Mouse (Mus musculus) intestine, postnatal 0 days (tissue): ENCODE data around the gene 4930579F01Rik. TPM values are rescaled to one million over a fixed set of nuclear protein-coding genes. Genes with fewer than 3 reads are reported as not detected.

Experiments used
- ATAC-seq: fragments of 200-750 bp; cut with Nextera tagmentation; 2 replicates; pipeline ENCODE4 v1.8.0; 2017; ENCODE audit warnings: mild to moderate bottlenecking, moderate TSS enrichment, moderate library complexity
- H3K27ac ChIP-seq: fragments of 300-500 bp; sonication (generic); 2 replicates; pipeline ENCODE4 v1.5.1; 2014; ENCODE audit warnings: mild to moderate bottlenecking, low read depth, low read length, moderate library complexity
- H3K27me3 ChIP-seq: fragments of 300-500 bp; sonication (generic); replicated peaks from 2 replicates; pipeline ENCODE4 v1.6.1; 2014; ENCODE audit warnings: low read length, mixed read lengths; ENCODE audit not compliant: control insufficient read depth, insufficient read depth
- H3K36me3 ChIP-seq: fragments of 300-500 bp; sonication (generic); 2 replicates; pipeline ENCODE4 v1.6.1; 2014; ENCODE audit warnings: mild to moderate bottlenecking, moderate library complexity; ENCODE audit not compliant: control insufficient read depth, insufficient read depth
- H3K4me1 ChIP-seq: fragments of 300-500 bp; sonication (generic); replicated peaks from 2 replicates; pipeline ENCODE4 v1.6.1; 2014; ENCODE audit warnings: antibody characterized with exemption, low read length, mixed read lengths; ENCODE audit not compliant: control insufficient read depth, insufficient read depth
- H3K4me2 ChIP-seq: fragments of 300-500 bp; sonication (generic); replicated peaks from 2 replicates; pipeline ENCODE4 v1.6.1; 2014; ENCODE audit warnings: low read depth, mild to moderate bottlenecking, moderate library complexity
- H3K4me3 ChIP-seq: fragments of 300-500 bp; sonication (generic); 2 replicates; pipeline ENCODE4 v1.5.1; 2014; ENCODE audit warnings: low read depth, low read length
- H3K9ac ChIP-seq: fragments of 300-500 bp; sonication (generic); 2 replicates; pipeline ENCODE4 v1.6.1; 2014; ENCODE audit warnings: mild to moderate bottlenecking, low read depth, low read length
- H3K9me3 ChIP-seq: fragments of 300-500 bp; sonication (generic); 2 replicates; pipeline ENCODE4 v1.6.1; 2016; ENCODE audit warnings: mixed run types; ENCODE audit not compliant: control insufficient read depth
- CTCF ChIP-seq: sonication (generic); IDR thresholded peaks from 2 replicates; pipeline ENCODE4 v1.5.1; 2016; ENCODE audit warnings: low read depth, mild to moderate bottlenecking, control low read depth, antibody characterized with exemption, moderate library complexity
- WGBS: fragments of 180-500 bp; shearing (Covaris S2); extraction: QIAGEN DNeasy Blood & Tissue Kit; methylation state at CpG from one replicate; pipeline ENCODE4 v1.1.7; 2014; 5-methylcytosine and 5-hydroxymethylcytosine counted together
- polyA plus RNA-seq: library from polyadenylated mRNA; unstranded; fragments of >200 nt; fragmentation: Nextera tagmentation; extraction: Ambion mirVana; gene quantifications from 2 replicates; pipeline ENCODE4 v1.2.1, GENCODE M21; 2015

4930579F01Rik gene
- polyA plus RNA-seq, 1 experiment from 2014 or later = 0.09 TPM

- Histone ChIP-seq H3K36me3 (no peaks in the 10 kb centered on the region), H3K4me1 (no peaks in the 10 kb centered on the region), H3K9me3 (no peaks in the 10 kb centered on the region), H3K4me3 (no peak overlapping the region), H3K27ac (no peak overlapping the region), H3K9ac (no peak overlapping the region), H3K27me3 (no peaks in the 10 kb centered on the region), H3K4me2 (no peak overlapping the region)
- WGBS = 68% methylated on average over 7 of the region's 7 CpGs
- no peak for ATAC-seq
- no peak for TF ChIP-seq CTCF
Observed at GRCm38 (mm10) chr3:138192260-138192659, 1.4 kb downstream of the 4930579F01Rik start.

- no peak overlapping the region for H3K27ac ChIP-seq
- no peak for ATAC-seq
- H3K36me3 ChIP-seq = no peaks in the 10 kb centered on the region
- WGBS = 89% methylated on average over 26 of the region's 26 CpGs
- H3K9me3 ChIP-seq = no peaks in the 10 kb centered on the region
- H3K4me1 ChIP-seq = no peaks in the 10 kb centered on the region
- H3K9ac ChIP-seq = no peak overlapping the region
- no peak overlapping the region for H3K4me3 ChIP-seq
- no peak overlapping the region for H3K4me2 ChIP-seq
- no peaks in the 10 kb centered on the region for H3K27me3 ChIP-seq
- no peak for TF ChIP-seq CTCF
Observed at GRCm38 (mm10) chr3:138185995-138186930, 7.4 kb downstream of the 4930579F01Rik start.

DNA sequence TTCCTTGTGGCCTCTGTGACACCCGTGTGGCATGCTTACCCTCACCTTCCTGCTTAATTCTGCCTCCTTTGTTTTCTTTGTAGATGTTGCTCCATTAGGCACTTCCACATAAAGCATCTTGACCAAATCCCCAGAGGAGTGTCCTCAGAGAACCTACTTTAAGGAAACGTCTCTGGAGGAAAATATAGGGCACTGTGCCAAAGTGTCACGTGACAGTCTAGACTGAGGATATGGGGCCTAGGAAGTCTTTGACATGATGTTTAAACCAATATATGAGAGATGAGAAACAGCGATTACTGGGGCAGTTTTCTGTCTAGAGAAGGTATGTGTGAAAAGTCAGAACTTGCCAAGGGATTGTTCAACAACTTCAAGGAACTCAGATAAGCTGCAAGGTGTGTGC is 8.3 kb downstream of the 4930579F01Rik start:
- Histone ChIP-seq H3K4me1 (no peaks in the 10 kb centered on the region), H3K36me3 (no peaks in the 10 kb centered on the region), H3K4me3 (no peak overlapping the region), H3K27ac (no peak overlapping the region), H3K9ac (no peak overlapping the region), H3K9me3 (no peaks in the 10 kb centered on the region), H3K4me2 (no peak overlapping the region), H3K27me3 (no peaks in the 10 kb centered on the region)
- 27% methylated on average over 4 of the region's 4 CpGs for WGBS
- TF ChIP-seq CTCF = no peak
- peak; percentile 56 for ATAC-seq

DNA sequence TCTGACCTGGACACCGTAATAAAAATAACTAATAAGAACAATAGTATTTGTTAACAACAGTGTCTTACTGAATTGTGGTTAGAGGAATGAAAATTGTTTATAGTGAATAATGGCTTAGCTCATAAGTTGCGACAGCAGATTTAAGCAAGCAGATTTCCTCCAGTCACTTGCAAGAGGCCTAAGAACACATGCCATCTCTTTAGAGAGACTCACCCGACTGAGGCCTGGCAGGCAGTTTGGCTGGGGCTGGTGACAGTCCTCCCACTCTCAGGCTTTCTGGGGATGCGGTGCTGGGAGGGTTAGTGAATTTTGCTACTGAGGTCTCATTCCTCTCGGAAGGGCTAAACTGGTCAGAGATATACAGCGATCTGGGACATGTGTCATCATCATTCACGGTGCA is 10.3 kb downstream of the 4930579F01Rik start:
- no peak overlapping the region for H3K9ac ChIP-seq
- H3K27me3 ChIP-seq = no peaks in the 10 kb centered on the region
- no peak overlapping the region for H3K27ac ChIP-seq
- no peaks in the 10 kb centered on the region for H3K4me1 ChIP-seq
- H3K4me3 ChIP-seq = no peak overlapping the region
- ATAC-seq = no peak
- no peaks in the 10 kb centered on the region for H3K9me3 ChIP-seq
- no peak overlapping the region for H3K4me2 ChIP-seq
- TF ChIP-seq CTCF = no peak
- 81% methylated on average over 7 of the region's 7 CpGs for WGBS
- no peaks in the 10 kb centered on the region for H3K36me3 ChIP-seq

- no peak overlapping the region for H3K4me3 ChIP-seq
- H3K27ac ChIP-seq = no peak overlapping the region
- TF ChIP-seq CTCF = no peak
- ATAC-seq = no peak
- H3K4me2 ChIP-seq = no peak overlapping the region
- H3K27me3 ChIP-seq = no peaks in the 10 kb centered on the region
- no peaks in the 10 kb centered on the region for H3K9me3 ChIP-seq
- no peak overlapping the region for H3K9ac ChIP-seq
- H3K4me1 ChIP-seq = no peaks in the 10 kb centered on the region
- 80% methylated on average over 2 of the region's 2 CpGs for WGBS
- no peaks in the 10 kb centered on the region for H3K36me3 ChIP-seq
Observed at GRCm38 (mm10) chr3:138182019-138182418, 11.6 kb downstream of the 4930579F01Rik start.

GRCm38 (mm10) chr3:138175551-138175950 is 18.1 kb downstream of the 4930579F01Rik start:
- ATAC-seq = no peak
- Histone ChIP-seq H3K36me3 (no peaks in the 10 kb centered on the region), H3K4me1 (no peaks in the 10 kb centered on the region), H3K9ac (no peak overlapping the region), H3K9me3 (no peaks in the 10 kb centered on the region), H3K27ac (no peak overlapping the region), H3K27me3 (no peaks in the 10 kb centered on the region), H3K4me3 (no peak overlapping the region), H3K4me2 (no peak overlapping the region)
- WGBS = 68% methylated on average over 6 of the region's 6 CpGs
- TF ChIP-seq CTCF = no peak
